Mouse (Mus musculus) right cerebral cortex, postnatal 14 days (tissue): Measurements from ENCODE around the gene Slc2a3.
"Not testable (repeated sequence)": the region's sequence is repeated elsewhere in the genome, so short reads cannot be mapped to it uniquely, and the experiment has no call there.

Source experiments
- DNase-seq: peaks from one replicate; pipeline ENCODE4 v3.0.0; 2022

The Slc2a3 gene

GRCm38 (mm10) chr6:122762952-122763700 lies 38.3 kb downstream of the Slc2a3 start:
- no peak for DNase-seq

GRCm38 (mm10) chr6:122762480-122762879 lies 39.0 kb downstream of the Slc2a3 start:
- no peak for DNase-seq

GRCm38 (mm10) chr6:122761901-122762300 lies 39.5 kb downstream of the Slc2a3 start:
- DNase-seq, result no peak

GRCm38 (mm10) chr6:122761011-122761599 lies 40.3 kb downstream of the Slc2a3 start:
- peak; percentile 66 for DNase-seq

- no peak for DNase-seq
Observed at GRCm38 (mm10) chr6:122758732-122759131, 42.7 kb downstream of the Slc2a3 start.

GRCm38 (mm10) chr6:122755913-122756312 lies 45.5 kb downstream of the Slc2a3 start:
- DNase-seq, result no peak

GRCm38 (mm10) chr6:122750579-122750978 lies 50.9 kb downstream of the Slc2a3 start:
- DNase-seq, result no peak

GRCm38 (mm10) chr6:122744505-122745249 lies 56.8 kb downstream of the Slc2a3 start:
- DNase-seq, result no peak

- DNase-seq, result no peak
Observed at GRCm38 (mm10) chr6:122743353-122743752, 58.1 kb downstream of the Slc2a3 start.

- peak; percentile 36 for DNase-seq
Observed at GRCm38 (mm10) chr6:122742228-122742899, 59.1 kb downstream of the Slc2a3 start.

GRCm38 (mm10) chr6:122741460-122742227 lies 59.8 kb downstream of the Slc2a3 start:
- peak; percentile 19 for DNase-seq

GRCm38 (mm10) chr6:122739952-122740351 lies 61.5 kb downstream of the Slc2a3 start:
- peak; percentile 79 for DNase-seq

GRCm38 (mm10) chr6:122719942-122720341 lies 81.5 kb downstream of the Slc2a3 start:
- peak; percentile 74 for DNase-seq

GRCm38 (mm10) chr6:122718224-122718623 lies 83.2 kb downstream of the Slc2a3 start:
- not testable (repeated sequence) for DNase-seq

GRCm38 (mm10) chr6:122715886-122716285 lies 85.6 kb downstream of the Slc2a3 start:
- DNase-seq, result no peak

- DNase-seq, result no peak
Observed at GRCm38 (mm10) chr6:122714707-122715365, 86.6 kb downstream of the Slc2a3 start.

GRCm38 (mm10) chr6:122713116-122713515 lies 88.3 kb downstream of the Slc2a3 start:
- DNase-seq, result not testable (repeated sequence)

- DNase-seq, result no peak
Observed at GRCm38 (mm10) chr6:122711455-122711854, 90.0 kb downstream of the Slc2a3 start.

GRCm38 (mm10) chr6:122708826-122709225 lies 92.6 kb downstream of the Slc2a3 start:
- DNase-seq, result no peak

- DNase-seq, result no peak
Observed at GRCm38 (mm10) chr6:122707036-122707800, 94.2 kb downstream of the Slc2a3 start, which contains the start of gene Nanog. Nanog (plus strand) TSS chr6:122707489.

- no peak for DNase-seq
Observed at GRCm38 (mm10) chr6:122706337-122706840, 95.1 kb downstream of the Slc2a3 start.
